Mouse (Mus musculus) C2C12 (cell line): ENCODE data around the gene Lmtk3.

Source experiments
- CEBPB ChIP-seq: IDR thresholded peaks from one replicate; pipeline ENCODE4 v1.6.1; 2011; ENCODE audit warnings: low read depth, mild to moderate bottlenecking, control low read depth, moderate library complexity
- CTCF ChIP-seq: IDR thresholded peaks from one replicate; pipeline ENCODE4 v1.5.1; 2011; ENCODE audit not compliant: control insufficient read depth, insufficient read depth, insufficient read length
- MAX ChIP-seq: IDR thresholded peaks from one replicate; pipeline ENCODE4 v1.6.1; 2011; ENCODE audit warnings: mild to moderate bottlenecking, control low read depth
- MYOG ChIP-seq: IDR thresholded peaks from one replicate; pipeline ENCODE4 v1.6.1; 2011; ENCODE audit not compliant: control insufficient read depth, insufficient read length; ENCODE audit errors: extremely low read depth
- USF1 ChIP-seq: IDR thresholded peaks from one replicate; pipeline ENCODE4 v1.6.1; 2011; ENCODE audit warnings: low read depth, mild to moderate bottlenecking, control low read depth, moderate library complexity

DNA sequence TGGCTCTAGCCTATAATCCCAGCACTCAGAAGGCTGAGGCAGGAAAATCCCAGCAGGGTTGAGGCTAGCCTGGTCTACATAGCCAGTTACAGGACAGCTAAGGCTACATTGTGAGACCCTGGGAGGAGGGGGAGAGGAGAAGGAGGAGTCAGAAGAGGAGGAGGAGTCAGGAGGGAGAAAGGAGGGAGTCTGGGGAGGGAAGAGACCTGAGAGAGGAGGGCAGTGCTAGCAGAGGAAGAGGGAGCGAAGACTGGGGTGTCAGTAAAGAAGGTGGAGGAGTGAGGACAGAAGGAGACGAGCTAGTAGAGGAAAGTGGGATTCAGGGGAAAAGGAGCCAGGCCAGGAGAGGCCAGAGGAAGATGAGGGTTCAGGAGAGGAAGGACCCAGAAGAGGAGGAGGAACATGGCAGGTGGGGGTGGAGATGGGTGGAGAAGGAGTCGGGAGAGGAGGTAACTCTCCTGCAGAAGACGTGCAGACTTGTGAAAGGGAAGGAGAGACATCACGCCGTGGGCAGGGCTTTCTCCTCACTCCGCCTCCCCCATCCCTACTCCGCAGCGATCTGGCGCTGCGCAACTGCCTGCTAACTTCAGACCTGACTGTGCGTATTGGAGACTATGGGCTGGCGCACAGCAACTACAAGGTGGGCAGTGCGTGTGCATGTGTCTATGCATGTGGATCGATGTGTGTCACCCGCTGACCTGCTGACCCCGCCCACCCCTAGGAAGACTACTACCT is 8.4 kb downstream of the Lmtk3 start:
- TF ChIP-seq CTCF (no peak), USF1 (no peak), CEBPB (no peak), MAX (no peak), MYOG (no peak)
